Mouse (Mus musculus): ENCODE results near the gene Magoh.

Gene Magoh

DNA sequence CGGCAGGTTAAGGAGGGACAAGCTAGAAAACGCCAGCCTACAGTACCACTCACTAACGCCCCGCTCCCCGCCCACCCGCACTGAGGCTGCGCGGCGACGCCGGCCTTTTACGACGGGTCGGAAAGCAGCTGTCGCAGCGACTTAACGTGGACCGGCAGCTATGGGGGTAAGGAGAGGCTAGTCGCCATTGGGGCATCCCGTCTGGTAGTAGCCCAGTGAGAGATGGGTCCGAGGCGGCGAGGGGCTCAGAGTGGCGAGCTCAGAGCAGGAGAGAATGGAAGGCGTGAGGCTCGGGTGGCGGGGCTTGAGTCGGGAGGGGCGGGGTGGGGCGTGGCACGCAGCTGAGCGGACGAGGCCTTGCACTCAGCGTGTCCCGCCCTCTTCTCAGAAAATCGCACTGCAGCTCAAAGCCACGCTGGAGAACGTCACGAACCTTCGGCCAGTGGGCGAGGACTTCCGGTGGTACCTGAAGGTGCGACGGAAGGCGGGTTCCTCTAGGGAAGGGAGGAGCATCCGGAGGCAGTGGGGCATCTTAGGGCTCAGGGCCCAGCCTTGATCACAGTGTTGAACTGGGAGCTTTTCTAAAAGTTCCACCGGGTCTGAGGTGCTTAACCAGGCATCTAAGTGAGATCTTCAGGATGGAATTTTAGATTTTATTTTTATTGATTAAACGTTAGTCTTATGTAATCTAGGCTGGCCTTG is 10.3 kb downstream of the Magoh start, which contains the start of gene 0610037L13Rik:
Gene 0610037L13Rik (plus strand): TSS at position 83 of the 702 bp plus-strand sequence.
- peak; percentile 97 for DNase-seq (ENCODE audit: low spot score)

DNA sequence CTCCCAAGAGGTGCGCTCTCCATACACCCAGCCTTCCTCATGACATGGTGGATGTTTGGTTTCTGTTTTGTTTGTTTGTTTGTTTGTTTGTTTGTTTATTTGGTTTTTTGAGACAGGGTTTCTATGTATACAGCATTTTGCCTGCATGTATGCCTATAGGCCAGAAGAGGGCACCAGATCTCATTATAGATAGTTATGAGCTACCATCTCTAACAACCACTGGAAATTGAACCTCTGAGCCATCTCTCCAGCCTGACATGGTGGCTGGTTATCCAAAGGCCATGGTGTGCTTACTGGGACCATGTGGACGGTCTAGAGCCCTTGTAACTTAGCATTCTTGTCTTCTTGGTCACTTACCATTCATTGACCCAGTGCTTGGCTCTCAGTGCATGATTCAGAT is 13.1 kb downstream of the Magoh start:
- DNase-seq (ENCODE audit: low spot score) = no peak

GRCm38 (mm10) chr4:107899211-107899927 is 19.8 kb downstream of the Magoh start:
- no peak for DNase-seq (ENCODE audit: low spot score)

GRCm38 (mm10) chr4:107900206-107900605 is 20.7 kb downstream of the Magoh start:
- DNase-seq (ENCODE audit: low spot score) = no peak

DNA sequence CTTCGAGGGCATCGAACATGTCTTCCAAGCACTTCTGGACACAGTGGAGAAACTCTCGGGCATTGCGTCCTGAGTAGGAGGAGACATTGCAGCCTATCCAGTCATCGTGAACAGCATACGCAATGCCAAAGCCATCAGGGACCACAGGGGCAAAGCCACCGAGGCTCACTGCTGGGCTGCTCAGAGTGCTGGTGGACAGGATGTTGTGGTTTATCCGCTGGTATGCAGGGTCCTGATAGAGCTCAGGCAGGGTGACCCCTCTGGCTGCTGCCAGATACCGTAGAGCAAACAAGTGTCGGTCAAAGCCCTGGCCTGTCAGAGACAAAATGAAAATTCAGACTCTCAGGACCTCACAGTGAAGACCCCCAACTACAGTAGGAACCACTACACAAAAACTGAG is 24.7 kb downstream of the Magoh start:
- no peak for DNase-seq (ENCODE audit: low spot score)

GRCm38 (mm10) chr4:107906561-107906960 is 27.0 kb downstream of the Magoh start:
- no peak for DNase-seq (ENCODE audit: low spot score)

DNA sequence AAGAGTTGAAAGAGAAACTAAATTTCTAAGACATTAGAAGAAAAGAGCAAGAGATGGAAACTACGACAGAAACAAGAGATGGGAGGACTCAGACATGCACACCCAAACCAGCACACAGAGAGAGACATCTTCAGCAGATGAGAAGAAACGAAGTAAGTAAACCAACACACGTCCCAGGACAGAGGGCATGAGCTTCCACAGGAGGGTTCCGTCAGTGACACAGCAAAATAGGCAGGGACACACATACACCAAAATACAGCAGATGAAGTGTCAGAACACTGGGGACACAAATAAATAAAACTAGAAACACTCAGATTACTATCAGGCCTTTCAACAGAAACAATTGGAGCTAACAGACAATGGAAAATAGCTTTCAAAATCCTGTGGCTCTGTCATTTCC is 30.5 kb downstream of the Magoh start:
- no peak for DNase-seq (ENCODE audit: low spot score)

GRCm38 (mm10) chr4:107920336-107920735 is 40.8 kb downstream of the Magoh start:
- no peak for DNase-seq (ENCODE audit: low spot score)

GRCm38 (mm10) chr4:107921152-107921695 is 41.7 kb downstream of the Magoh start:
- peak; percentile 8 for DNase-seq (ENCODE audit: low spot score)

DNA sequence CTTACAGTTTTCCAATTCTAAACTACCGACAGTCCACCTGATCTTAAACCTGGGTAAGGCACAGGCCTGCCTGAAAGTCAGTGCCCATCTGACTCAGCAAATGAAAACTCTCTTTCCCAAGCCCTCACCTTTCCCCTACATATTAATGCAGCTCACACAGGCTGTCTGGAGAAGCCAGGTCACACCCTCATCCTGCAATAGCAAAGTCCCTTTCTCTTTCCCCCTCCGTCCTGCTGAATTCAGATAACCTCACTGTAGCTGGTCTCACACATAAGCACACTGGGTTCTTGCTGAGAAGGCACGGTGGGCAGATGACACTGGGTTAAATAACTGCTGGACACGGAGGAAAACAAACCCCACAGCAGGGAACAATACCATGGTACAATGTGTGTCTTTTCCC is 42.4 kb downstream of the Magoh start:
- peak; percentile 34 for DNase-seq (ENCODE audit: low spot score)

DNA sequence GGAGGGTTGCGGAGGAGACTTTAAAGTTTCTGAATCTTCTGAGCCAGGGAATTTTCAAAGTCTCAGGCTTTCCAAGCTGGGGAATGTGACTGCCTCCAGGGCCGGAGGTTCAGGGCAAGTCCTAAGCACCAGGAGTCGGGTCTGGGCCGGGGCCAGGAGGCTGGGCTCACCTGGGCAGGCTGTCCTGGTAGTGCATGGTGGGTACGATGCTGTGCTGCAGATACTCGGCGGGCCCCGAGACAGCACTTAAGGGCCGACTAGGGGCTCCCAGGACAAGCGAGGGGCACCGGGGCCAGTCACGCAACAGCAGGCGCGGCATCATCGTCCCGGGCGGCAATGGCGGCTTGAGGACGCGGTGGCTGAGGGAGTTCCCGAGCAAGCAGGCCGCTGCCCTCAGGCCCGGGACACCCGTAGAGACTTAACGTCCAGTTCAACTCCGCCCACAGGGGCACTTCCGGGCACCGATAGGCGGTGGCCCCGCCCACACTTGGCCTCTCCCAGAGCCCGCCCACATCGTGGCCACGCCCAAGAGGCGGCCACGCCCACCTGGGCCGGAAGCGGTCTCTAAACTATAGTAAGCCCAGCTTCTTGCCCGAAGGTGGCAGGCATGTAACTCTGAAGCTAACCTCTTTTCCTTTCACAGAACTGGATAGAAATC is 43.7 kb downstream of the Magoh start, which contains the start of gene Cpt2:
Gene Cpt2 (minus strand): TSS at position 466 of the 658 bp plus-strand sequence.
- DNase-seq (ENCODE audit: low spot score) = peak; percentile 96

DNA sequence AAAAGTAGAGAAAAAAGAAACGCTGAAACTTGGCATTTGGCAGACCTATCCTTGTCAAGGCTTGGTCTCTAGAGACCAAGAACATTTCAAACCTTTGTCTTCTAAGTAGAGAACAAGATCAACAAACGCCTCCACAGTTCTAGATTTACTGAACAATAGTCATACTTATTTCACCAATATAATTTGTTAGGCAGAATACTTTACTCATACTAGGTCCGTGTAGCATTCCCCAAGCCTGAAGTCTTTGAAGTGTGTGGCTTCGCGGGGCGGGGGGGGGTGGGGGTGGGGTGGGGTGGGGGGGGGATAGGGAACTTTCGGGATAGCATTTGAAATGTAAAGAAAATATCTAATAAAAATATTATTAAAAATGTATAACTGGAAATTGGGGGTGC is 44.2 kb downstream of the Magoh start:
- no peak for DNase-seq (ENCODE audit: low spot score)

- no peak for DNase-seq (ENCODE audit: low spot score)
Measured at GRCm38 (mm10) chr4:107928269-107928668, 48.7 kb downstream of the Magoh start.

DNA sequence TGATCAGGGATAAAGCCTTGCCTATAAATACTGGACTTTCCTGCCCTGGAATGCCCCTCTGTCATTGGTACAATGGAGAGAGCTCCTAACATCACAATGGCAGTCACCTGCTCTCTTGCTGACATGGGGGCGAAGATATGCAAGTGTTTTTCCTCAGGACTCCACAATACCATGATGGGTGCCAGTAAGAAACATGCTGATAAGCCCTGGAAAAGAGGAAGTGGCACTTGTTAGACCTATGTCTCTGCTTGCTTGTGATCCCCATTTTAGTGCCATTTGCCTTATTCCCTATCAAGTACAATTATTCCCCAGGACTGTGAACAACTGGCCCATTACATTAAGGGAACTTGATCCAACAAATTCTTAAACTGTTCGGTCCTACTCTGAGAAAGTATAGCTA is 49.2 kb downstream of the Magoh start:
- DNase-seq (ENCODE audit: low spot score) = no peak

- DNase-seq (ENCODE audit: low spot score) = no peak
Measured at GRCm38 (mm10) chr4:107931453-107931852, 51.9 kb downstream of the Magoh start.

- DNase-seq (ENCODE audit: low spot score) = no peak
Measured at GRCm38 (mm10) chr4:107933239-107933638, 53.7 kb downstream of the Magoh start.

DNA sequence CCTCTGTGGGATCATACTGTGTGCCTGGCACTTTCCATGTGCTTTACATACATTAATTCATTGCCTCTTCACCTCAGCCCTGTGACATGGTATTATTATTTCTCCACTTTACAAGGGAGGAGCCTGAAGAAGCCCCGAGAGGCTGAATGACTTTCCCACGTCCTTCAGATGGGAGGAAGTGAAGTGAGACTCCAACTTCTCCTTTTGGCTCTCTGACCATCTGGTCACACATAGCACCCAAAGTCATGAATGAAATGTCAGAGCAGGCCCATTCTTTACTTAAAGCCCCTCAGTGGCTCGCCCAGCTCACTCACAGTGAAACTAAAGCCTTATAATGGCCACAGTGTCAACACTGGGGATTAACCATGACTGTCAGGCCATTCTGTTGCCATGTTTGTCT is 55.7 kb downstream of the Magoh start:
- no peak for DNase-seq (ENCODE audit: low spot score)
